Mouse (Mus musculus) forebrain, embryonic 10.5 days (tissue): Measurements from ENCODE around the gene Efcab3. TPM values are rescaled to one million over a fixed set of nuclear protein-coding genes. Genes with fewer than 3 reads are reported as not detected.
"Not testable (repeated sequence)": the region's sequence is repeated elsewhere in the genome, so short reads cannot be mapped to it uniquely, and the experiment has no call there.

Source experiments
- DNase-seq: peaks from one replicate; pipeline ENCODE4 v3.0.0-alpha.2; 2017; ENCODE audit warnings: low spot score; ENCODE audit errors: extremely low spot score
- H3K27ac ChIP-seq: fragments of 300-500 bp; sonication (generic); 2 replicates; pipeline ENCODE4 v1.5.1; 2016; ENCODE audit warnings: mild to moderate bottlenecking
- H3K27me3 ChIP-seq: fragments of 300-500 bp; sonication (generic); 2 replicates; pipeline ENCODE4 v1.6.1; 2016; ENCODE audit warnings: mild to moderate bottlenecking; ENCODE audit not compliant: poor library complexity, severe bottlenecking
- H3K36me3 ChIP-seq: fragments of 300-500 bp; sonication (generic); replicated peaks from 2 replicates; pipeline ENCODE4 v1.6.1; 2016; ENCODE audit warnings: mild to moderate bottlenecking, moderate library complexity
- H3K4me1 ChIP-seq: fragments of 300-500 bp; sonication (generic); 2 replicates; pipeline ENCODE4 v1.6.1; 2016
- H3K4me3 ChIP-seq: fragments of 300-500 bp; sonication (generic); 2 replicates; pipeline ENCODE4 v1.5.1; 2016; ENCODE audit warnings: mild to moderate bottlenecking, moderate library complexity
- H3K9me3 ChIP-seq: fragments of 300-500 bp; sonication (generic); 2 replicates; pipeline ENCODE4 v1.6.1; 2016; ENCODE audit warnings: mild to moderate bottlenecking, moderate library complexity
- WGBS: fragments of 180-500 bp; shearing (Covaris S2); methylation state at CpG from one replicate; pipeline ENCODE4 v1.1.7; 2016; 5-methylcytosine and 5-hydroxymethylcytosine counted together
- polyA plus RNA-seq: library from polyadenylated mRNA; unstranded; fragments of >200 nt; fragmentation: Nextera tagmentation; extraction: Ambion mirVana; gene quantifications from 2 replicates; pipeline ENCODE4 v1.2.1, GENCODE M21; 2016

Efcab3 gene
- not detected in 2 replicates for polyA plus RNA-seq

- no peak within 1 kb of the TSS for H3K4me3 ChIP-seq
- no peaks in the 10 kb centered on the region for H3K27me3 ChIP-seq
- H3K9me3 ChIP-seq = no peaks in the 10 kb centered on the region; the same call in 1 of the 2 replicates
- no peak for DNase-seq
- H3K27ac ChIP-seq = no peak within 1 kb of the TSS
- 86% methylated on average over 5 of the region's 5 CpGs for WGBS
- no peaks in the 10 kb centered on the region for H3K4me1 ChIP-seq
- H3K36me3 ChIP-seq = no peaks in the 10 kb centered on the region
Observed at GRCm38 (mm10) chr11:105063292-105063691, at the start of gene Efcab3. Gene Efcab3 (plus strand): TSS chr11:105063592.

- no peak for DNase-seq
- 81% methylated on average over 7 of the region's 7 CpGs for WGBS
- Histone ChIP-seq H3K27me3 (no peaks in the 10 kb centered on the region), H3K4me3 (no peak overlapping the region), H3K36me3 (no peaks in the 10 kb centered on the region), H3K27ac (no peak overlapping the region), H3K4me1 (no peaks in the 10 kb centered on the region), H3K9me3 (no peaks in the 10 kb centered on the region)
Observed at GRCm38 (mm10) chr11:105021071-105021470, 42.3 kb upstream of the Efcab3 start.

- no peak overlapping the region for H3K27ac ChIP-seq
- peak; percentile 15 for DNase-seq
- no peak overlapping the region for H3K4me3 ChIP-seq
- no peaks in the 10 kb centered on the region for H3K27me3 ChIP-seq
- no peaks in the 10 kb centered on the region for H3K36me3 ChIP-seq
- 64% methylated on average over 6 of the region's 6 CpGs for WGBS
- H3K4me1 ChIP-seq = no peaks in the 10 kb centered on the region
- no peaks in the 10 kb centered on the region for H3K9me3 ChIP-seq
Observed at GRCm38 (mm10) chr11:105028744-105029348, 34.5 kb upstream of the Efcab3 start.

GRCm38 (mm10) chr11:105029525-105029924, 33.9 kb upstream of the Efcab3 start:
- Histone ChIP-seq H3K36me3 (no peaks in the 10 kb centered on the region), H3K27me3 (no peaks in the 10 kb centered on the region), H3K4me3 (no peak overlapping the region), H3K27ac (no peak overlapping the region), H3K9me3 (no peaks in the 10 kb centered on the region), H3K4me1 (no peaks in the 10 kb centered on the region)
- WGBS = 87% methylated on average over 8 of the region's 8 CpGs
- no peak for DNase-seq

- 90% methylated on average over 6 of the region's 6 CpGs for whole genome bisulfite sequencing
- no peak for DNase-seq
- no peaks in the 10 kb centered on the region for H3K4me1 ChIP-seq
- no peaks in the 10 kb centered on the region for H3K27me3 ChIP-seq
- H3K27ac ChIP-seq = no peak overlapping the region
- H3K36me3 ChIP-seq = no peaks in the 10 kb centered on the region
- no peak overlapping the region for H3K4me3 ChIP-seq
- H3K9me3 ChIP-seq = no peaks in the 10 kb centered on the region
Observed at GRCm38 (mm10) chr11:105030229-105030628, 33.2 kb upstream of the Efcab3 start.

- H3K4me3 ChIP-seq = no peak overlapping the region
- WGBS = 69% methylated on average over 2 of the region's 2 CpGs
- DNase-seq = no peak
- no peaks in the 10 kb centered on the region for H3K4me1 ChIP-seq
- H3K9me3 ChIP-seq = no peaks in the 10 kb centered on the region
- H3K27me3 ChIP-seq = no peaks in the 10 kb centered on the region
- no peaks in the 10 kb centered on the region for H3K36me3 ChIP-seq
- H3K27ac ChIP-seq = no peak overlapping the region
Observed at GRCm38 (mm10) chr11:105031103-105031502, 32.3 kb upstream of the Efcab3 start.

GRCm38 (mm10) chr11:105035081-105035480, 28.3 kb upstream of the Efcab3 start:
- Histone ChIP-seq H3K4me3 (no peak overlapping the region), H3K4me1 (no peaks in the 10 kb centered on the region), H3K36me3 (no peaks in the 10 kb centered on the region), H3K9me3 (no peaks in the 10 kb centered on the region), H3K27me3 (no peaks in the 10 kb centered on the region), H3K27ac (no peak overlapping the region)
- WGBS = 93% methylated on average over 1 of the region's 1 CpGs
- no peak for DNase-seq

GRCm38 (mm10) chr11:105112448-105112847, 49.1 kb downstream of the Efcab3 start:
- 75% methylated on average over 22 of the region's 22 CpGs for WGBS
- not testable (repeated sequence) for H3K9me3 ChIP-seq, H3K27ac ChIP-seq, H3K4me1 ChIP-seq, DNase-seq, H3K27me3 ChIP-seq, H3K36me3 ChIP-seq, H3K4me3 ChIP-seq

GRCm38 (mm10) chr11:105117814-105118213, 54.4 kb downstream of the Efcab3 start:
- Histone ChIP-seq H3K4me3 (no peak overlapping the region), H3K4me1 (no peaks in the 10 kb centered on the region), H3K36me3 (no peaks in the 10 kb centered on the region), H3K27me3 (no peaks in the 10 kb centered on the region), H3K9me3 (no peaks in the 10 kb centered on the region), H3K27ac (no peak overlapping the region)
- no peak for DNase-seq
- 90% methylated on average over 7 of the region's 7 CpGs for WGBS

- Histone ChIP-seq H3K27me3 (no peaks in the 10 kb centered on the region), H3K4me1 (no peaks in the 10 kb centered on the region), H3K4me3 (no peak overlapping the region), H3K27ac (no peak overlapping the region), H3K9me3 (no peaks in the 10 kb centered on the region), H3K36me3 (no peaks in the 10 kb centered on the region)
- no peak for DNase-seq
- WGBS = 32% methylated on average over 4 of the region's 4 CpGs
Observed at GRCm38 (mm10) chr11:105120551-105121061, 57.2 kb downstream of the Efcab3 start.

GRCm38 (mm10) chr11:105121792-105122191, 58.4 kb downstream of the Efcab3 start:
- not testable (repeated sequence) for H3K36me3 ChIP-seq, H3K4me3 ChIP-seq, H3K4me1 ChIP-seq, DNase-seq, H3K9me3 ChIP-seq, H3K27me3 ChIP-seq, H3K27ac ChIP-seq
- WGBS = 82% methylated on average over 5 of the region's 5 CpGs

GRCm38 (mm10) chr11:105123986-105124385, 60.6 kb downstream of the Efcab3 start:
- Histone ChIP-seq H3K27ac (no peak overlapping the region), H3K9me3 (no peaks in the 10 kb centered on the region), H3K4me3 (no peak overlapping the region), H3K36me3 (peaks cover 4% of the 10 kb centered on the region), H3K27me3 (no peaks in the 10 kb centered on the region), H3K4me1 (peaks cover 14% of the 10 kb centered on the region)
- DNase-seq = peak; percentile 55
- WGBS = 11% methylated on average over 9 of the region's 9 CpGs

- Histone ChIP-seq H3K9me3 (no peaks in the 10 kb centered on the region), H3K36me3 (peaks cover 23% of the 10 kb centered on the region), H3K4me3 (peak within 1 kb of the TSS; percentile 78), H3K27me3 (no peaks in the 10 kb centered on the region), H3K27ac (peak within 1 kb of the TSS; percentile 75), H3K4me1 (peaks cover 14% of the 10 kb centered on the region)
- peak; percentile 90 for DNase-seq
- WGBS = 1% methylated on average over 26 of the region's 38 CpGs
Observed at GRCm38 (mm10) chr11:105125735-105126519, 62.5 kb downstream of the Efcab3 start, which contains the start of gene Mettl2. Gene Mettl2 (plus strand): TSS chr11:105126425.
